Mouse (Mus musculus) layer of hippocampus, adult 9-10 months (tissue): ENCODE measurements around the gene Per3.

Source experiments
- DNase-seq: peaks from one replicate; pipeline ENCODE4 v3.0.0; 2022; ENCODE audit warnings: low spot score

Per3 gene

GRCm38 (mm10) chr4:151044037-151044943 lies at the start of gene Per3:
TSS of gene Per3 (minus strand) at chr4:151044665.
- DNase-seq: peak; percentile 95

GRCm38 (mm10) chr4:151089270-151089669 lies 44.8 kb upstream of the Per3 start, which contains the start of gene Gm13090:
TSS of gene Gm13090 (plus strand) at chr4:151089570.
- DNase-seq: no peak

DNA sequence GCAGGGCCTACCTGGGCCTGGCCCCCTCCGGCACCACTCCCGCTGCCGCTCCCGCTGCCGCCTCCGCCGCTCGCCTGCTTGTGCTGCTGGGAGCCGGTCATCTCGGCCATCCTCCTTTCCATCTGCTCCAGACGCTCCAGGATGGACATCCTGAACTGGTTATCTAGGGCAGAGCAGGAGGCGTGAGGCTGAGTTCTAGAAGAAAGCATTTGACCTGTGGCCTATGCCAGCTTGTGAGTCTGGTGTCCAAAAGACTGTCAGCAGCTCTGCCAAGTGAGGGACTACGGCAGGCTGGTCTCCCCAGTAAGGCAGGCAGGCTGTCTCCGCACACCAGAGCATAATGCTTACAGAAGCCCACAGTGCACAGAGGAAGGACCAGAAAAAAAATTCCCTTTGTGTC lies 44.4 kb upstream of the Per3 start:
- DNase-seq: no peak

GRCm38 (mm10) chr4:151087358-151087757 lies 42.9 kb upstream of the Per3 start:
- no peak for DNase-seq

DNA sequence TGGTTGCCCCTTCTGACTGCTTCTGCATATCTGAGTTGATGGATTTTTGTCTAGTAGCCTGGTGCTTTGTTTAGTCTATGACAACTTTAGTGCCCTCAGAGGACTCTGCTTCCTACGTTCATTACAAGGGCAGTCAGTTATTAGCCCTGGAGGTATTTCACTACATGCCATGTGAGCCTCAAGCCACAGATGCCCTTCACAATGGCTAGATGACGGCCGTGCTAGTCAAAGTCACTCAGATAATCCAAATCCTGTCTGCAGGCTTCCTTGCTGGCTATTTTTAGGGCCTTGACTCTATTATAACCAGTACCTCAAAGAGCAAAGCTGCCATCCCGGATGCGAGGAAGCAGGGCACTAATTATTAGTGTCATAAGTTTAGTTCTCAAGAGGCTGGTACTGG lies 38.6 kb upstream of the Per3 start:
- no peak for DNase-seq

GRCm38 (mm10) chr4:151081977-151082376 lies 37.5 kb upstream of the Per3 start:
- DNase-seq: no peak

DNA sequence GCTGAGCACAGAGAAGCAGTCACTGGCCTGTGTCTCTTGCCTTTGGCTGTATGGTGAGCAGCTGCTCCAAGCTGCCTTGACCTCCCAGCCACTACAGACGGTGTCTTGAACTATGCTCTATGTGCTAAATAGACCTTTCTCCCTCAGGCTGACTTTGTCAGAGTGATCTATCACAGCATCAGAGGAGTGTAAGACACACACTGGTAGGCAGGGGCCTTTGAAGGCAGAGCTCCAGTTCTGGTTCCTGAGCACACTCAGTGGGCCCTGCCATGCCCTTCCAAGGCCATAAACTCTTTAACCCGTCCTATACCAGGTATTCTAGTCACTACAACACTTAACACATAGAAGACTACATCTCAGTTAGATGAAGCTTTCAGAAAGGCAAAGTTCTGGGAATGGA lies 36.9 kb upstream of the Per3 start:
- no peak for DNase-seq

DNA sequence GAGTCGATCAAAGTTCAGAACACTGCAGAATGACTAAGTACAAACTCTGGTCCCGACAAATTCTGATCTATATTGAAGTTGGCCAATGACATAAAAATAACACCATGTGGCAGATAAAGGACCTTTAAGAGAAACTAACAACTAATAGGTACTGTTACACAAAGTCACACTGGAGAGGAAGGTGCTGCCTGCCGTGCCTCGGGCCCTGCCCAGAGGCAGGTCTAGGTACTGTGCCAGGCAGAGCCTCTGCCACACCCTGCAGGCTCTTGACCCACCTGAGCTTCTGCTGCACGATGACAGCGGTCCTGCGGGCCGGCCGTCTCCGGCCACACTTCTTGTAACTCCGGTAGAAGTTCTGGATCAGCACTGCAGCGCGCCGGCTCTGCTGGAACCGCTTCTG lies 30.4 kb upstream of the Per3 start:
- DNase-seq: no peak

DNA sequence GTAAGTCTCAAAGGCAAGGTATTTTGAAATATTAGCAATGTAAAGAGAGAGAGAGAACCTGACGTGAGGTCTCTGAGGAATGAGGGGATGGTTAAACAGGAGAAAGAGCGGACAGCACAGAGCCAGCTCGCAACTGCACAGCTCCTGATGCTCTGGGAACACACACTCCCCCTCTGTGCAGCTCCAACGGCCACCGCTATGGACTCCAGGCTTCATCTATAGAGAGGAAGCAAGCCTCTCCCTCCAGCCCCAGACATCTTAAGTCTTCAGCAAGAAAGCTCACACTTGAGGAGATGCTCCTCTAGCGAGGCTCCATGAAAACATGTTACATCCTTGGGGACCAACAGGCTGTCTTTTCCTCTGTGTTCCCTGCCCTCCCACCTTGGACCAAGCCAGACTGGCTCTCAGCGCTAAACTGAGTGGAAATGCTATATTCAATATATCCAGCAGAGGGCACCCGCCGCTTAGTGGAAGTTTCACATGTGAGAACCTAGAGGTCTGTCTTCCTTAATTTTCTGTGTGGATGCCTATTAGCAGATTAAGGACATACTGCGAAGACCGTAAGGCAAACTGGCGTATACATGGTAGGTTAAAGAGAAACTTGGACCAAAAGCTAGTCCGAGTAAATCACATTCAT lies 28.8 kb upstream of the Per3 start:
- peak; percentile 79 for DNase-seq

- no peak for DNase-seq
Observed at GRCm38 (mm10) chr4:151070962-151071361, 26.5 kb upstream of the Per3 start.

DNA sequence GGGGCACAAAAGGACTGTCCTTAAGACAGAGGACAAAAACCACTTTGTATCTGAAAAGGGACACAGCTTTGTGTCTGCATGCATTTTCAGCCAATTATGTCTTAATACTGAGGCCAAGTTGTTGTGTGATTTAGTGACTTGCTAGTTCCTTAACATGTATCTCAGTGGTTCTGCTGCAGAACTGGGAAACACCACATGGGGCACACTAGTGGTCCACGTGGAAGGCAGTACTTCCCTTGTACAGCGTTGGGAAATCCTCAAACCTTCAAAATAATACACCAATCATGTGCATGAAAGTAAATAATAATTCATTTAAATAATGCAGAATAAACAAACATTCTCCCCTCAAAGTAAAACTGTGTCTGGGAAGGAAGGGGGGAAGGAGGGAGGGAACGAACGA lies 24.3 kb upstream of the Per3 start:
- DNase-seq: no peak

DNA sequence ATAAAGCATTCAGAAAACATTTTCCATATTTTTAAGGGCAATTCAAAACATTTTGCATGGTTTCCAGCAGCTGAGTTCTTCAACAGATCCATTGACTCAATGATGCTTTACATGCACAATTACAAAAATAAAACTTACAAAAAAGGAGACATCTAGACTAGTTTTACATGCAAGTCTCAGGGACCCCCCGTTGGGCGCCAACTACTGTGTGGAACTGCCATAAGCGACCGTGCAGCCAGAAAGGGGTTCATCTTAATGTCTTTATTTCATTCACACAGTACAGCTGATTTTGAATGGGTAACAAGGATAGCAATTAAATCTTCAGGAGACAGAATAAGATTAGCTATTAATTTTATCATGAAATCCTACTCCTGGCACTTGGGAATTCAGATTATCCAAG lies 15.1 kb upstream of the Per3 start:
- no peak for DNase-seq

GRCm38 (mm10) chr4:151058634-151059033 lies 14.2 kb upstream of the Per3 start:
- no peak for DNase-seq

GRCm38 (mm10) chr4:151057347-151058321 lies 13.2 kb upstream of the Per3 start, which contains the start of gene Vamp3:
TSS of gene Vamp3 (minus strand) at chr4:151057963.
- peak; percentile 89 for DNase-seq

DNA sequence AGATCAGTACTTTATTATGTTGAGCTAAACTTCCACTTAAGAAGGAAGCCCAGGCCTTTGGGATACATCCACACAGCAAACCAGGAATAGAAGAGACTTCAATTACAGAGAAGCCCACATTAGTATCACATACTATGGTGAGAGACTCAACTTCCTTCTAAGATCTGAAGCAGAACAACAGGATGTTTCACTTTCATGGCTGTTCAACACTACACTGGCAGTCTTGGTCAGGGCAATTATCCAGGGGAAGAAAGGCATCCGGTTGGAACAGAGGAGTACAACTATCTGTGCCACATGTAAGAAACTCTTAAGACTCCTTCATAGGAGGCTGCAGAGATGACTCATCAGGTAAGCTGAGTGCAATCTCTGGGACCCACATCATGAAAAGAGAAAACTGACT lies 6.7 kb upstream of the Per3 start:
- no peak for DNase-seq

DNA sequence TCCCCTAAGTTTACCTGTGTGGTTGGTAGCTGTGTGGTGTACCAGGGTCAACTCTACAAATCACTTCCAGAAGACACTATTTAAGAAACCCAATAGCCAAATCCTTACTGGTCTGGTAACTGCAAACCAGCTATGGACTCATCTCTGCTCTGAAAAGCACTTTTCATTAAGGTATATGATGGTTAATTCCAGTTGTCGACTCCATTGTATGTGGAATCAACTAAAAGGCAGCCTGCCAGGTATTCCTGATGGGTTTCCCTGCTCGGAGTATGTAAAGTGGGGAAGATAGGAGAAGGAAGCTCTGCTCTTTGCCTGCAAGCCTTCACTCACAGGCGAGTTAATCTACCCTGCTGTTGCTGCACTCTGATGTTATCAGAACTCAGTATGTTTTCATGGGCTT lies 2.1 kb upstream of the Per3 start:
- no peak for DNase-seq

DNA sequence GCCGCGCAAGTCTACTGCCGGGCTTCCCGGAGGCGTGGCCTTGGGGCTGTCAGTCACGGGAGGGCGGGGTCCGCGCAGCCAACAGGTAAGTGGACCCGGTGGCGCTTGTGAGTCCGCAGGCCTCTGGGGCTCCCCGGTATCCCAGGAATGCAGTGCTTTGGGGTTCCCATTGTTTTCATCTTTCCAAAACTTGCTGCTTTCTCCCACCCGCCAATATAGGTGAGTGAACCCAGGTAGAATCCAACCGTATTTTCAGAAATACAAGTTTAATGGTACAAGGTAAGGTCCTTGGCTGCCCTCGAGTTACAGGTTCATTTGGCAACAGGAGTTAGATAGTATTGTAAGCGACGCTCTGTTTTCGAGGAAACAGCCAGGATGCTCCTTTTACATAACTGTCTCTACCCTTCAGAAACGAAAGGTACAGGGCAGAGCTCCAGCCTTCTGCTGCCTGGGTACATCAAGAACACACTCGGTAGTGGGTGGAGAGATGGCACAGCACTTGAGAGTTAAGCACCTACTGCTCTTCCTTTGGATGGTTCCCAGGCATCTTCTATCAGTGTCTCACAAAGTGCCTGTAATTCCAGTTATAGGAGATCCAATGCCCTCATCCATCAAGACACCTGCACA lies 592 bp upstream of the Per3 start:
- no peak for DNase-seq

GRCm38 (mm10) chr4:151043281-151043680 lies 1.2 kb downstream of the Per3 start:
- DNase-seq: no peak

DNA sequence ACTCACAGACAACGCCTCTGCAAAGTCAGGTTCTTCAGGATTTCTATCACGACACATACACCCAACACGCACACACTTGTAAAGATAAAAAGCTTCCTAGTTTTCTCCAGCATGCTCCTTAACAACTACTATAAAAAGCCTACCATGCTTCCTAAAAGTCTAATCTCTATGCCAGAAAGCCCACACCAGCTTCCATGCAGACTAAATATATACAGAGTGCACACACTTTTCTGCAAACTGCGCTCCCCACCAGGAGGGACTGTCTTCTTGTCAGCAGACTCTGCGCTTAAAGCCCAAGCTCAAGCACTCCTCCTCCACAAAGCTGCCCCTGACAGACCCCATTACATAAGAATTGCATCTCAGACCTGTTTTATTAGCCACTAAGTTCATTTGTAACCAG lies 3.0 kb downstream of the Per3 start:
- DNase-seq: no peak

DNA sequence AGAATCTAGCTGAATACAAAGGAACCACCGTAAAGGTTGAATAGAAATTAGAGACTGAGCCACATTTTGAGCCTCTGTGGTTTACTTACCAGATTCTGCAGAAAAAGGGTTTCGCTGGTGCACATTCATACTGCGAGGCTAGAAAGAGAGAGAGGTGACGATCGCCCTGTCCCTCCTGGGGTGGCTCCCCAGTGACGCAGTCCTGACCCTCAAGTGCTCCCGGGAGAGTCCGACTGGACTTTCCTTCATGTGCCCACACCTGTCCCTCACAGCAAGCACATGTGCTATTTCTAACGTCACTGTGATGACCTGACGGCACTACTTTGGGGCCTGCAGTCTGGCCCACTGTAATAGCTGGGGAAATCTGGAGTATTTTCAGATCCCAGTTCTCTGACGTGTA lies 6.7 kb downstream of the Per3 start:
- DNase-seq: no peak

DNA sequence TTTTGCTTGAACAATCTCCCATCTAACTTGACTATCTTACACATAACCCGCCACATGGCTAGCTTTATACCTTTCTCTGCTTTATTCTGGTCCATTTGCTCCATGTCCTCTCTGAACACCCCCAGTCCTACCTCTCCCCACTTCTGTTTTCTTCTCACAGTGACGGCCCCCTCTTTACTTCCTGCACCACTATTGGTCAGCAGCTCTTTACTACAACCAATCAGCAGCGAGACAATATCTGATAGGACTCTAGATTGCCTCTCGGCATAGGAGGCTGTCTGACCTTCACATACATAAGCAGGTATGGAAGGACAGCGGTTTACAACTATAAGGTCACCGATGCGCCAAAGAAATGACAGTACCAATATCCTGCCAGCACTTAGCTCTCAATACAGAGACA lies 7.9 kb downstream of the Per3 start:
- no peak for DNase-seq

DNA sequence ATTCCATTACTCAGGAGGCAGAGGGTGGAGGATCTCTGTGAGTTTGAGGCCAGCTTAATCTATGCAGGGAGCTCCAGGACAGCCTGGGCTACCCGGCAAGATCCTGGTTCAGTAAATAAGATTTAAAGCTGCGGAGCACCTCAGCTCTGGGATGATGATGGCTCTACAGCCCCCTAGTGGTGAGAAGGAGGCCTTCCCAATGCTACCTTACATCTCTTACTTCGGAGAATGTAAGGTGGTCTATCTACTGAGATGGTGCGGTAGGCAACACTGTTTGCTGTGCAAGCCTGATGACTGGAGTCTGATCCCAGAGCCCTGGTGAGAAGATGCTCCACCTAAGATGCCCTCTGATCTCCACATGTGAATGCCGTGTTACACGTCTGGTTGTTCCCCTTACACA lies 17.5 kb downstream of the Per3 start:
- DNase-seq: no peak
